Mouse (Mus musculus) kidney, postnatal 0 days (tissue): ENCODE results near the gene Sds. TPM values are rescaled to one million over a fixed set of nuclear protein-coding genes. Genes with fewer than 3 reads are reported as not detected.
A peak's percentile ranks its signal among the peaks of the same experiment; 100 is the strongest.

Source experiments
- ATAC-seq: fragments of 200-750 bp; cut with Nextera tagmentation; replicated peaks from 2 replicates; pipeline ENCODE4 v1.8.0; 2017; ENCODE audit warnings: low read depth, moderate number of reproducible peaks, moderate TSS enrichment, moderate library complexity; ENCODE audit not compliant: low FRiP score
- DNase-seq: peaks from one replicate; pipeline ENCODE4 v3.0.0-alpha.2; 2016; ENCODE audit warnings: low spot score
- H3K27ac ChIP-seq: fragments of 300-500 bp; sonication (generic); 2 replicates; pipeline ENCODE4 v1.5.1; 2014; ENCODE audit warnings: mild to moderate bottlenecking
- H3K27me3 ChIP-seq: fragments of 300-500 bp; sonication (generic); 2 replicates; pipeline ENCODE4 v1.6.1; 2014; ENCODE audit warnings: low read length, mixed read lengths; ENCODE audit not compliant: insufficient read depth
- H3K36me3 ChIP-seq: fragments of 300-500 bp; sonication (generic); 2 replicates; pipeline ENCODE4 v1.6.1; 2014; ENCODE audit warnings: low read length, mixed read lengths; ENCODE audit not compliant: insufficient read depth
- H3K4me1 ChIP-seq: fragments of 300-500 bp; sonication (generic); replicated peaks from 2 replicates; pipeline ENCODE4 v1.6.1; 2014; ENCODE audit warnings: antibody characterized with exemption, low read length, mixed read lengths; ENCODE audit not compliant: insufficient read depth
- H3K4me2 ChIP-seq: fragments of 300-500 bp; sonication (generic); 2 replicates; pipeline ENCODE4 v1.6.1; 2014; ENCODE audit warnings: mild to moderate bottlenecking, low read length, moderate library complexity, mixed read lengths
- H3K4me3 ChIP-seq: fragments of 300-500 bp; sonication (generic); replicated peaks from 2 replicates; pipeline ENCODE4 v1.5.1; 2014; ENCODE audit warnings: low read depth, low read length
- H3K9ac ChIP-seq: fragments of 300-500 bp; sonication (generic); 2 replicates; pipeline ENCODE4 v1.6.1; 2014; ENCODE audit warnings: low read depth, low read length
- H3K9me3 ChIP-seq: fragments of 300-500 bp; sonication (generic); replicated peaks from 2 replicates; pipeline ENCODE4 v1.6.1; 2016; ENCODE audit warnings: low read length, inconsistent platforms, mixed read lengths
- CTCF ChIP-seq: IDR thresholded peaks from 2 replicates; pipeline ENCODE4 v1.5.1; 2016; ENCODE audit warnings: antibody characterized with exemption, low read depth, mild to moderate bottlenecking, moderate library complexity
- WGBS: fragments of 180-500 bp; shearing (Covaris S2); extraction: QIAGEN DNeasy Blood & Tissue Kit; methylation state at CpG from one replicate; pipeline ENCODE4 v1.1.7; 2014; 5-methylcytosine and 5-hydroxymethylcytosine counted together
- polyA plus RNA-seq: library from polyadenylated mRNA; unstranded; fragments of >200 nt; fragmentation: Nextera tagmentation; extraction: Ambion mirVana; gene quantifications from 2 replicates; pipeline ENCODE4 v1.2.1, GENCODE M21; 2015

Gene Sds
- polyA plus RNA-seq, 1 experiment from 2014 or later: not detected

DNA sequence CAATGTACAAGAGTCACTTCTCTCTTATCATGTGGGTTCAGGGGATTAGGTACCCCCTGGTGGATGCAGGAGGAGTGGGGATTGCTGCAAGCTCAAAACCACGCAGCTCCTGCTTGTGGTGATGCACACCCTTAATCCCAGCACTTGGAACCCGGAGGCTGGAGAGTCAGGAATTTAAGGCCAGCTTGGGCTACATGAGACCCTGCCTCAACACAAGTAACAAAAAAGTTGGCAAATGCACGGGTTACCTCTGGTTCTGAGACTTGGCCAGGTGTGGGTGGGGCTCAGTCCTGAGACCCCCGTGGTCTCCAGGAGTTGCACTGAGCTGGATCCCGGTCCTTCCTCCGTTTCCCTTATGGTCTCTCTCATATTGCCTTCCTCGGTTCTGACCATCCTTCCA, 39.1 kb downstream of the Sds start:
- H3K9ac ChIP-seq: no peak overlapping the region
- no peaks in the 10 kb centered on the region for H3K27me3 ChIP-seq
- H3K4me1 ChIP-seq: peaks cover 28% of the 10 kb centered on the region
- H3K4me2 ChIP-seq: no peak overlapping the region
- no peak overlapping the region for H3K4me3 ChIP-seq
- H3K27ac ChIP-seq: peak overlapping the region; percentile 55
- ATAC-seq: no peak
- no peak for DNase-seq
- no peaks in the 10 kb centered on the region for H3K36me3 ChIP-seq
- no peak; the same call in 1 of the 2 replicates for TF ChIP-seq CTCF
- 76% methylated on average over 7 of the region's 7 CpGs for WGBS
- no peaks in the 10 kb centered on the region for H3K9me3 ChIP-seq

- DNase-seq: peak; percentile 22
These were observed 40.1 kb downstream of the Sds start for GRCm38 (mm10) chr5:120516221-120516984.

GRCm38 (mm10) chr5:120517552-120517951, 41.2 kb downstream of the Sds start:
- H3K27ac ChIP-seq: no peak overlapping the region
- 48% methylated on average over 9 of the region's 9 CpGs for WGBS

More at GRCm38 (mm10) chr5:120516221-120516984, 40.1 kb downstream of the Sds start:
- Histone ChIP-seq H3K4me2 (no peak overlapping the region), H3K27me3 (no peaks in the 10 kb centered on the region), H3K36me3 (peaks cover 7% of the 10 kb centered on the region; the same call in 1 of the 2 replicates), H3K9me3 (no peaks in the 10 kb centered on the region), H3K4me3 (no peak overlapping the region), H3K9ac (no peak overlapping the region; the same call in 1 of the 2 replicates), H3K4me1 (peaks cover 28% of the 10 kb centered on the region), H3K27ac (no peak overlapping the region)
- peak; percentile 35 for ATAC-seq
- no peak for TF ChIP-seq CTCF
- 50% methylated on average over 14 of the region's 15 CpGs for WGBS

GRCm38 (mm10) chr5:120522649-120523048, 46.3 kb downstream of the Sds start:
- no peaks in the 10 kb centered on the region for H3K27me3 ChIP-seq
- H3K4me3 ChIP-seq: no peak overlapping the region
- H3K9me3 ChIP-seq: no peaks in the 10 kb centered on the region
- H3K27ac ChIP-seq: no peak overlapping the region
- no peaks in the 10 kb centered on the region for H3K4me1 ChIP-seq
- no peak overlapping the region for H3K4me2 ChIP-seq
- H3K36me3 ChIP-seq: peaks cover 27% of the 10 kb centered on the region; the same call in 1 of the 2 replicates
- no peak overlapping the region for H3K9ac ChIP-seq
- peak; percentile 16 for DNase-seq
- no peak for ATAC-seq
- WGBS: 84% methylated on average over 3 of the region's 3 CpGs
- TF ChIP-seq CTCF: peak; percentile 69

More at GRCm38 (mm10) chr5:120517552-120517951, 41.2 kb downstream of the Sds start:
- Histone ChIP-seq H3K9me3 (no peaks in the 10 kb centered on the region), H3K9ac (no peak overlapping the region), H3K27me3 (no peaks in the 10 kb centered on the region), H3K4me1 (peaks cover 28% of the 10 kb centered on the region), H3K36me3 (peaks cover 15% of the 10 kb centered on the region; the same call in 1 of the 2 replicates), H3K4me3 (no peak overlapping the region), H3K4me2 (no peak overlapping the region)
- no peak for TF ChIP-seq CTCF
- DNase-seq: peak; percentile 14
- ATAC-seq: no peak

GRCm38 (mm10) chr5:120524736-120525135, 48.4 kb downstream of the Sds start:
- ATAC-seq (no peak), DNase-seq (no peak)
- Histone ChIP-seq H3K9me3 (no peaks in the 10 kb centered on the region), H3K27me3 (no peaks in the 10 kb centered on the region), H3K4me3 (no peak overlapping the region), H3K4me1 (no peaks in the 10 kb centered on the region), H3K4me2 (no peak overlapping the region), H3K27ac (no peak overlapping the region), H3K36me3 (peaks cover 28% of the 10 kb centered on the region; the same call in 1 of the 2 replicates), H3K9ac (no peak overlapping the region)
- TF ChIP-seq CTCF: no peak
- 91% methylated on average over 2 of the region's 2 CpGs for WGBS

DNA sequence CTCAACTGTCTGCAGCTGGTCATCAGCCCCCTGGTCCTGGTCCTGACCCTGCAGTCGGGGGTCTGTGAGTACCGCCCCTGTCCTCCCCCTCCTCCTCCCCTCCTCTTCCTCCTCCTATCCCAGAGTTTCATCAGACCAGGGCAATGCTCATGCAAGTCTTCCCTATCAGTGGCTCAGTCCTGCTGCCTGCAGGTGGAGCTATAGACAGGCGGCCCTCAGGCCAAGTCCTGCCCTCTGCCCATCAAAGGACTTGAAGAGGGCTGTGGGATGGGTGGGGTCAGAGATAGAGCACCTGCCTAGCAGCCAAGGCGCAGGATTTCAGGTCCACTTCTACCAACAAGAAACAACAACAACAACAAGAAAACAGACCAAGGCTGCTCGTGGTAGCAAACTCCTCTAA, 49.4 kb downstream of the Sds start:
- DNase-seq (no peak), ATAC-seq (no peak)
- no peaks in the 10 kb centered on the region for H3K9me3 ChIP-seq
- WGBS: 47% methylated on average over 5 of the region's 5 CpGs
- H3K36me3 ChIP-seq: peaks cover 33% of the 10 kb centered on the region; the same call in 1 of the 2 replicates
- H3K27ac ChIP-seq: no peak overlapping the region
- no peak overlapping the region for H3K9ac ChIP-seq
- TF ChIP-seq CTCF: peak; percentile 71
- H3K4me1 ChIP-seq: no peaks in the 10 kb centered on the region
- H3K27me3 ChIP-seq: no peaks in the 10 kb centered on the region
- H3K4me2 ChIP-seq: no peak overlapping the region
- no peak overlapping the region for H3K4me3 ChIP-seq
